Mouse (Mus musculus) lung, postnatal 4 days (tissue): Measurements from ENCODE around the gene Mocs1.

ENCODE experiments used
- DNase-seq, 2 experiments: peaks; one replicate each; pipeline ENCODE4 v3.0.0; 2021

The Mocs1 gene

GRCm38 (mm10) chr17:49493276-49493675, 65.1 kb downstream of the Mocs1 start:
- no peak for DNase-seq

GRCm38 (mm10) chr17:49498169-49498568, 70.0 kb downstream of the Mocs1 start:
- DNase-seq = no peak

- DNase-seq = no peak
These were observed 71.5 kb downstream of the Mocs1 start for GRCm38 (mm10) chr17:49499635-49500034.

GRCm38 (mm10) chr17:49500234-49500633, 72.1 kb downstream of the Mocs1 start:
- no peak for DNase-seq

GRCm38 (mm10) chr17:49503246-49503900, 75.2 kb downstream of the Mocs1 start:
- DNase-seq = no peak
